In the genomic region with DNA sequence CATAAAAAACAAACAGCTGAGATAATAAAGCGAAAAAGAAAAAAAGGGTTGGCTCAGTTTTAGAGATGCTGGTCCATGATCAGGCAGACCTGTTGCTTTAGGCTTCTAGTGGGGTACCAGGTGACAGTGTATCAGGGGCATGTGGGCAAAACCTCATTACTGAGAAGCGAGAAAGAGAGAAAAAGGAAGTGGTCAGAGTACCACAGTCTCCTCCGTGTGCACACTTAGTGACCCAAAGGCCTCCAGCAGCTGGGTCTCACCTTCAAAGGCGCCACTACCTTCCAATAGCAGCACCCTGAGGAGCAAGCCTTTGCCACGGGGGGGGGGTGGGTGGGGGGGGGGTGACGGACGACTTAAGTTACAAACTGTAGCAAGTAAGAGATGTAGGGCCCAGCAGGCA, we compare ENCODE assay signal across 22 mouse cellular contexts. TPM values are rescaled to one million over a fixed set of nuclear protein-coding genes. Genes with fewer than 3 reads are reported as not detected.
A peak's percentile ranks its signal among the peaks of the same experiment; 100 is the strongest.
DNase-seq lines count a peak whose midpoint lies in the region; ATAC-seq and TF ChIP-seq lines count a peak whose summit lies in the region.
"Had no signal": no experiment of that assay in that cellular context is flagged by ENCODE, and none has a peak within 500 bp of the region (broad histone marks: within the 10 kb centered on the region; RNA-seq: fewer than 3 reads in every experiment).

No protein-coding gene starts in this region.

- no peaks in the 10 kb centered on the region for H3K79me2 ChIP-seq in CH12.LX (replicated peaks; ENCODE audit: control insufficient read depth, extremely low read depth, insufficient read depth, poor library complexity, severe bottlenecking)

- TF ChIP-seq EP300 in CH12.LX (IDR thresholded peaks at IDR 0.05; ENCODE audit: low read length), result peak; percentile 82

- TF ChIP-seq POLR2A in CH12.LX (IDR thresholded peaks at IDR 0.05; ENCODE audit: low read depth, low read length), result no peak

- no peak overlapping the region for H3K27ac ChIP-seq in CH12.LX (ENCODE audit: insufficient read depth, low read depth)
- no peak overlapping the region for H3K27ac ChIP-seq in forebrain, embryonic 13.5 days
- H3K27ac ChIP-seq: embryonic facial prominence, embryonic 10.5 days; gastrocnemius, adult 2 months; heart, embryonic 10.5 days; hindbrain, embryonic 13.5 days; hindbrain, postnatal 0 days had no signal

- no peak for TF ChIP-seq CTCF in CH12.LX (conservative IDR thresholded peaks at IDR 0.05 in 1 of 2, IDR thresholded peaks at IDR 0.05 in 1 of 2; ENCODE audit: low read depth in 2 of 2, low read length in 2 of 2)

- 38% methylated on average over 7 of the region's 7 CpGs for WGBS in forebrain, embryonic 13.5 days

- TF ChIP-seq RAD21 in CH12.LX (IDR thresholded peaks at IDR 0.05; ENCODE audit: low read depth, low read length), result no peak

- H3K36me3 ChIP-seq in CH12.LX (replicated peaks in 1 of 2; ENCODE audit: control insufficient read depth in 1 of 2, insufficient read depth in 1 of 2, low read length in 1 of 2), result no peaks in the 10 kb centered on the region
- H3K36me3 ChIP-seq in forebrain, embryonic 13.5 days (ENCODE audit: poor library complexity, severe bottlenecking), result no peaks in the 10 kb centered on the region
- H3K36me3 ChIP-seq: embryonic facial prominence, embryonic 10.5 days; heart, embryonic 10.5 days; hindbrain, embryonic 13.5 days had no signal

- peak; percentile 44 to 47; a peak in 3 of 4 replicates for ATAC-seq in hematopoietic stem cell, adult 5-6 weeks (replicated peaks in 1 of 2; ENCODE audit: insufficient read depth in 1 of 2, low FRiP score in 2 of 2, low TSS enrichment in 1 of 2, low read depth in 1 of 2, poor library complexity in 2 of 2, severe bottlenecking in 2 of 2)
- ATAC-seq in forebrain, embryonic 13.5 days, result no peak
- ATAC-seq: CD4-positive, CD25-positive, alpha-beta regulatory T cell, adult 4 months; forebrain, embryonic 14.5 days; hindbrain, postnatal 0 days had no signal

- H3K4me1 ChIP-seq in CH12.LX (ENCODE audit: control insufficient read depth in 1 of 2, insufficient read depth in 2 of 2), result peaks cover 11 to 29% of the 10 kb centered on the region in 2 experiments
- H3K4me1 ChIP-seq in forebrain, embryonic 13.5 days, result peaks cover 24% of the 10 kb centered on the region; the same call in 1 of the 2 replicates

- peaks cover 31% of the 10 kb centered on the region for H3K27me3 ChIP-seq in CH12.LX (replicated peaks)
- peaks cover 35% of the 10 kb centered on the region for H3K27me3 ChIP-seq in forebrain, embryonic 13.5 days

- H3K9ac ChIP-seq in CH12.LX (ENCODE audit: insufficient read depth, low read depth), result no peak overlapping the region
- H3K9ac ChIP-seq in forebrain, embryonic 13.5 days, result no peak overlapping the region
- H3K9ac ChIP-seq: hindbrain, embryonic 13.5 days had no signal

- peaks cover 2% of the 10 kb centered on the region for H3K9me3 ChIP-seq in CH12.LX (replicated peaks; ENCODE audit: low read length)
- no peaks in the 10 kb centered on the region for H3K9me3 ChIP-seq in forebrain, embryonic 13.5 days (replicated peaks)
- H3K9me3 ChIP-seq: embryonic facial prominence, embryonic 10.5 days; heart, embryonic 10.5 days; hindbrain, embryonic 13.5 days had no signal

- H3K4me3 ChIP-seq in CH12.LX (replicated peaks in 1 of 3; ENCODE audit: low read depth in 2 of 3, low read length in 2 of 3, poor library complexity in 1 of 3), result no peak overlapping the region
- H3K4me3 ChIP-seq in forebrain, embryonic 13.5 days, result no peak overlapping the region
- H3K4me3 ChIP-seq: embryonic facial prominence, embryonic 10.5 days; gastrocnemius, adult 2 months; heart, embryonic 10.5 days; hindbrain, embryonic 13.5 days had no signal

- in situ Hi-C loops in CH12.LX (cut with MboI; ENCODE audit: low pct_ligation_motif_present, low pct_unique_long_range_greater_than_20kb, low sequenced_read_pairs), result no loop called here

- dilution Hi-C loops in CH12.LX (cut with MboI; ENCODE audit: extremely low pct_ligation_motif_present, extremely low pct_unique_long_range_greater_than_20kb, low sequenced_read_pairs), result no loop called here

- DNase-seq in 416B (ENCODE audit: low read depth), result peak; percentile 43
- peak; percentile 39 for DNase-seq in CH12.LX (ENCODE audit: extremely low read depth)
- peak; percentile 42 to 57 for DNase-seq in natural killer cell, adult 2 months (ENCODE audit: low spot score in 2 of 2)
- no peak for DNase-seq in Muller cell, postnatal 12 days (ENCODE audit: inconsistent ontology term)
- DNase-seq in urinary bladder, postnatal 4 days (ENCODE audit: low spot score in 2 of 2), result no peak
- DNase-seq: adrenal gland, adult 2 months; adrenal gland, postnatal 25 days; B cell, adult 2 months; cerebellum, adult 2 months; cerebellum, postnatal 25 days; gastrocnemius, adult 2 months; gastrocnemius, postnatal 25 days; heart, postnatal 10 days; heart, postnatal 4 days had no signal

- no peak overlapping the region for H3K4me2 ChIP-seq in CH12.LX (ENCODE audit: insufficient read depth, low read depth, poor library complexity, severe bottlenecking)
- no peak overlapping the region for H3K4me2 ChIP-seq in forebrain, embryonic 13.5 days

TF ChIP-seq in CH12.LX, 34 proteins besides CTCF, POLR2A, EP300 and RAD21:
- TF ChIP-seq SIN3A (IDR thresholded peaks at IDR 0.05; ENCODE audit: low read length) (no peak), IRF4 (IDR thresholded peaks at IDR 0.05; ENCODE audit: low read depth, low read length) (peak; percentile 77), MYC (IDR thresholded peaks at IDR 0.05; ENCODE audit: low read depth, low read length) (peak; percentile 16; the same call in 1 of the 2 replicates), TCF12 (IDR thresholded peaks at IDR 0.05; ENCODE audit: low read depth, low read length) (peak; percentile 49), BHLHE40 (IDR thresholded peaks at IDR 0.05; ENCODE audit: low read depth, low read length) (peak; percentile 72), MAX (IDR thresholded peaks at IDR 0.05; ENCODE audit: low read length) (peak; percentile 33; the same call in 1 of the 2 replicates)

RNA-seq across cellular contexts. Expression of a gene that starts 2.5 kb away (rescaled TPM):
- 0.08 and 0.21 TPM in 2 replicates for total RNA-seq in CH12.LX (2012; rRNA removed)
- not detected in 2 replicates for total RNA-seq in CH12.LX (2014; rRNA removed)
- not detected in 2 replicates for polyA plus RNA-seq in CH12.LX (2012; ENCODE audit: insufficient read length, low read depth)
- total RNA-seq in hematopoietic stem cell, adult 5-6 weeks (2017), result not detected in 2 replicates
- polyA plus RNA-seq in forebrain, embryonic 13.5 days (2015; fragmentation: Nextera tagmentation; extraction: Ambion mirVana), result 1.7 and 2.7 TPM in 2 replicates
- polyA plus RNA-seq: CD4-positive, CD25-positive, alpha-beta regulatory T cell, adult 4 months had no signal

RNA-seq across cellular contexts. Expression of a gene that starts 44.3 kb away (rescaled TPM):
- 52.2 and 69.5 TPM in 2 replicates for total RNA-seq in CH12.LX (2012; rRNA removed)
- total RNA-seq in CH12.LX (2014; rRNA removed), result 105 and 110 TPM in 2 replicates
- 74.5 and 81.2 TPM in 2 replicates for polyA plus RNA-seq in CH12.LX (2012; ENCODE audit: insufficient read length, low read depth)
- 13.3 and 19.6 TPM in 2 replicates for total RNA-seq in hematopoietic stem cell, adult 5-6 weeks (2017)
- 98.6 and 104 TPM in 2 replicates for polyA plus RNA-seq in forebrain, embryonic 13.5 days (2015; fragmentation: Nextera tagmentation; extraction: Ambion mirVana)

Comparison
In these comparisons a context has a peak if more than half of its experiments do, and no peak if none do; other contexts are left out.
1. DNase-seq: peak in 416B (single experiment), CH12.LX (single experiment) and natural killer cell, adult 2 months (2 of 2); none in Muller cell, postnatal 12 days (single experiment) and urinary bladder, postnatal 4 days (0 of 2).